Mouse (Mus musculus): ENCODE results near the gene Mbl1.
A peak's percentile ranks its signal among the peaks of the same experiment; 100 is the strongest.

Mbl1 gene

DNA sequence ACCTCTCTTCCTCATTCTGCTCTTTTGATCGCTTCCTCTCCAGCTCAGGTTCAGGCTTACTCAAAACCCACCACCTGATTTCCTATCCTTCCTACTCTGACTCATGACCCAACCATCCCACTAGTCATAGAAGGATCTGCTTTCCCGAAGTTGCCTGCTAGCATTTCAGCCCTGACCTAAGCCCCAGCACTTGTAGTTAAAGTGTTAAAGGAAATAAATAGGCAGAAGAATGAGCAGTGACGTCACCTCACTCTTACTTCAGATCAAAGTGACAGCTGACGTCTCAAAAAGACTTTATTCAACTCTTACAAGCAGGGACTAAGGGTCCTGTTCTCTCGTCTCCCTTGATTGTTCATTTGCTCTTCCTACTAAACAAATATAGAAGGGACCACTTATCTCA lies 16.0 kb downstream of the Mbl1 start:
- TF ChIP-seq CTCF (conservative IDR thresholded peaks at IDR 0.05; ENCODE audit: low read length), result no peak
- TF ChIP-seq NANOG (IDR thresholded peaks at IDR 0.05; ENCODE audit: borderline replicate concordance, low read length), result no peak
- no peak for TF ChIP-seq POU5F1 (IDR thresholded peaks at IDR 0.05; ENCODE audit: borderline replicate concordance, low read length)
- no peak overlapping the region for H3K4me3 ChIP-seq (replicated peaks; ENCODE audit: low read length)
- H3K36me3 ChIP-seq (ENCODE audit: insufficient read depth, low read length), result no peaks in the 10 kb centered on the region
- H3K9me3 ChIP-seq (ENCODE audit: low read length), result no peaks in the 10 kb centered on the region
- H3K4me1 ChIP-seq (replicated peaks; ENCODE audit: low read depth, low read length), result no peaks in the 10 kb centered on the region
- no peaks in the 10 kb centered on the region for H3K27me3 ChIP-seq (ENCODE audit: insufficient read depth, low read length)

DNA sequence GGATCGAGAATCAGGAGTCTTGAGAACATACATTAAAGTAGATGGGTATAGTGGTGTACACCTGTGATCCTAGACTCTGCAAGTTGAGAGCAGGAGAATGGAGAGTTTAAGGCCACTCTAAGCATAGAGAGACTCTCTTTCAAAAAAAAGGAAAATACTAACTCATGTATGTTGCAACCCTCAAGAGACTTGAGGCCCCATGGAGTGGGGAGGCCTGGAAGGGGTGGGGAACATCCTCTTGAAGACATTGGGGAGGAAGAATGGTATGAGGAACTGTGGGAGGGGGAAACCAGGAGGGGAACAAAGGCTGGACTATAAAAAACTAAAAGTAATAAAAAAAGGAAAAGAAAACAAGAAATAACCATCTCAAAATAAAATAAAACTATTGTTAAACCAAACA lies 17.3 kb downstream of the Mbl1 start:
- no peaks in the 10 kb centered on the region for H3K27me3 ChIP-seq (ENCODE audit: insufficient read depth, low read length)
- H3K4me1 ChIP-seq (replicated peaks; ENCODE audit: low read depth, low read length), result no peaks in the 10 kb centered on the region
- H3K36me3 ChIP-seq (ENCODE audit: insufficient read depth, low read length), result no peaks in the 10 kb centered on the region
- H3K9me3 ChIP-seq (ENCODE audit: low read length), result no peaks in the 10 kb centered on the region
- H3K4me3 ChIP-seq (replicated peaks; ENCODE audit: low read length), result no peak overlapping the region
- TF ChIP-seq NANOG (IDR thresholded peaks at IDR 0.05; ENCODE audit: borderline replicate concordance, low read length), result no peak
- TF ChIP-seq CTCF (conservative IDR thresholded peaks at IDR 0.05; ENCODE audit: low read length), result no peak
- no peak for TF ChIP-seq POU5F1 (IDR thresholded peaks at IDR 0.05; ENCODE audit: borderline replicate concordance, low read length)

DNA sequence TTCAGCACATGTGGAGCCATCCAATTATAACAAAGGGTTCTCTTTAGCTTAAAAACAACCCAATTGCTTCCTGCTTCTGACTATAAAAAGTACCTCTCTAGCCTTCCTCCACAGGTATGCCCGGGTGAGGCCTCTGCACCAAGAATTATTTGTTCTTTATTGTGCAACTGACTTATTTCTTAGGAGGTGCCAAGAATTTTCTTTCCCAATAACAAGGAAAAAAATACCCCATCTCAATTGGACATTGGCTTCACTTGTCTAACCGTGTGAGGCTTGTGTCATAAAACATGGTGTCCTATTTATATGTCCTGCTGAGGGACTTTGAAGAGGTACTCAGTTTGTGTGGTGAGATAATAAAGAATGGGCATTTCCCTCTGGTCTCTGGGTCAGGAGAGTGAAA lies 19.3 kb downstream of the Mbl1 start:
- no peaks in the 10 kb centered on the region for H3K9me3 ChIP-seq (ENCODE audit: low read length)
- no peaks in the 10 kb centered on the region for H3K27me3 ChIP-seq (ENCODE audit: insufficient read depth, low read length)
- TF ChIP-seq NANOG (IDR thresholded peaks at IDR 0.05; ENCODE audit: borderline replicate concordance, low read length), result no peak
- no peak for TF ChIP-seq CTCF (conservative IDR thresholded peaks at IDR 0.05; ENCODE audit: low read length)
- H3K4me1 ChIP-seq (replicated peaks; ENCODE audit: low read depth, low read length), result no peaks in the 10 kb centered on the region
- no peak overlapping the region for H3K4me3 ChIP-seq (replicated peaks; ENCODE audit: low read length)
- H3K36me3 ChIP-seq (ENCODE audit: insufficient read depth, low read length), result no peaks in the 10 kb centered on the region

DNA sequence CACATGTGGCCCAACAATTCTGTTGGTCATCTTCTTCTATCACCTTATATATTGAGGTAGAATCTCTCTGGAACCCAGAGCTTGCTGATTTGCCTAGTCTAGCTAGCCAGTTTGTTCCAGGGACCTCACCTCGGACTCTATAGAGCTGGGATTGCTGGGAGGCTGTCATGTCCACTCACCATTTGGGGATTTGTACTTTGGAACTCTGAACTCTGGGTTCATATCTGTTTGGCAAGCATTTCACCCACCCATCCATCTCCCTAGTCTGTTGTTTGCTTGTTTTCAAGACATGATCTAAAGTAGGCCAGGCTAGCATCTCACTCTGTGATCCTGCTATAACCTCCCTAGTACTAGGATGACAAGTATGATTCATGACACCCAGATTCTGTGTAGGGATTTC lies 23.5 kb downstream of the Mbl1 start:
- Histone ChIP-seq H3K4me3 (replicated peaks; ENCODE audit: low read length) (no peak overlapping the region), H3K27me3 (ENCODE audit: insufficient read depth, low read length) (no peaks in the 10 kb centered on the region), H3K9me3 (ENCODE audit: low read length) (no peaks in the 10 kb centered on the region), H3K4me1 (replicated peaks; ENCODE audit: low read depth, low read length) (no peaks in the 10 kb centered on the region), H3K36me3 (ENCODE audit: insufficient read depth, low read length) (no peaks in the 10 kb centered on the region)
- TF ChIP-seq NANOG (IDR thresholded peaks at IDR 0.05; ENCODE audit: borderline replicate concordance, low read length), result no peak
- no peak for TF ChIP-seq POU5F1 (IDR thresholded peaks at IDR 0.05; ENCODE audit: borderline replicate concordance, low read length)
- no peak for TF ChIP-seq CTCF (conservative IDR thresholded peaks at IDR 0.05; ENCODE audit: low read length)

DNA sequence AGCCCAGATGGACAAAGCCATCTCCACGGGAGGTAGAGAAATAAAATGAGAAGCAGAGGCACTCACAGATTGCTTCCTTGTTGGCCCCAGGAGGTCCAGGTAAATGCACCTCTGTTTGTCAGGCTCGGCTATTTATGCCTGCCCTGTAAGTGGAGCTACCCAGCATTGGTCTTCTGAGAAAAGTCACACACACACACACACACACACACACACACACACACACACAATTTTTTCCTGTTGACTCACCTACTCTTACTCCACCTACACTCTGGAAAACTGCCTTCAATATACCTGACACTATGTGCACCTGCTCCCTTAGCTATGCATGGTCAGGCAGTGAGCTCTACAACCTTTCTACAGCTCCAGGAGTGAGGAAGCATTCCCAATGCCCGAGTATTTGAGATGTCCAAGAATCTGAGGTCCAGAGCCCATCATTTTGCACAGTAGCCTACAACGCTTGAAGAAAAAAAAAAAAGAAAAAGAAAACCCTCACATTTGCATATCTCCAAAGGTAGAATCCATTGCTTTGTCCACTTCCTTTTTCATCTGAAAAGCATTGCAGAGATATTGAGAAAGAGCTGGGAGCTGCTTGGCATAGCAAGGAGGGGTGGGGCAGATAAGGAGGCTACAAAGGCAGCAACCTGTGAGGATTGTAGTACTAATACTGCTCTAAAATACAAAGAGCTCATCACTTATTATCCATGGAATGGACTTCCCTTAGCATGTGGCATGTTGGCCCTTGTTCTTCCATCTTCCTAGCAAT lies 34.0 kb downstream of the Mbl1 start, which contains the start of gene Sftpd:
Gene Sftpd, minus strand, starts transcription at position 91 of the 763 bp plus-strand sequence.
- no peaks in the 10 kb centered on the region for H3K36me3 ChIP-seq (ENCODE audit: insufficient read depth, low read length)
- H3K4me3 ChIP-seq (replicated peaks; ENCODE audit: low read length), result no peak within 1 kb of the TSS
- H3K27me3 ChIP-seq (ENCODE audit: insufficient read depth, low read length), result 0 out of 2 replicates have a peak, but pooled peaks cover 2% of the 10 kb centered on the region
- TF ChIP-seq POU5F1 (IDR thresholded peaks at IDR 0.05; ENCODE audit: borderline replicate concordance, low read length), result no peak
- TF ChIP-seq NANOG (IDR thresholded peaks at IDR 0.05; ENCODE audit: borderline replicate concordance, low read length), result no peak
- no peak for TF ChIP-seq CTCF (conservative IDR thresholded peaks at IDR 0.05; ENCODE audit: low read length)
- peaks cover 25% of the 10 kb centered on the region for H3K4me1 ChIP-seq (replicated peaks; ENCODE audit: low read depth, low read length)
- peaks cover 28% of the 10 kb centered on the region for H3K9me3 ChIP-seq (ENCODE audit: low read length)

DNA sequence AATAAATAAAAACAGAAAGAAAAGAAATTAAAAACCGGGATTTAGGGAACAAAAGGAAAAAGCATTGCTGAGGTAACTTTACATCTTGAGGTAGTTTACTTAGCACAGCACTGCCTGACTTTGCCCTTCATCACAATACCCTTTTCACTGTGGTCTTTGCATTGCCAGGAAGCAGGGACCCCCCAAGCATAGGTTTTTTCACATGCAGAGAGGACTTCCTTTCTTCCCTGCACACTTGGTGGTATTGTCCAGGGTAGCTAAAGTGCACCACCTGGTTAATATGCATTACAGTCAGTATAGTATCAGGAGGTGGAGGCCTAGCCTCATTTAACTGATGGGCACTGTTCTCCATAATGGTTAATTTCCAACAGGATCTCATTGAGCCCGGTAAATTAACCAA lies 38.2 kb downstream of the Mbl1 start:
- no peak for TF ChIP-seq CTCF (conservative IDR thresholded peaks at IDR 0.05; ENCODE audit: low read length)
- TF ChIP-seq NANOG (IDR thresholded peaks at IDR 0.05; ENCODE audit: borderline replicate concordance, low read length), result peak; percentile 25; the same call in 1 of the 2 replicates
- TF ChIP-seq POU5F1 (IDR thresholded peaks at IDR 0.05; ENCODE audit: borderline replicate concordance, low read length), result no peak
- Histone ChIP-seq H3K9me3 (ENCODE audit: low read length) (peaks cover 61% of the 10 kb centered on the region), H3K36me3 (ENCODE audit: insufficient read depth, low read length) (no peaks in the 10 kb centered on the region), H3K27me3 (ENCODE audit: insufficient read depth, low read length) (no peaks in the 10 kb centered on the region), H3K4me1 (replicated peaks; ENCODE audit: low read depth, low read length) (peaks cover 16% of the 10 kb centered on the region), H3K4me3 (replicated peaks; ENCODE audit: low read length) (no peak overlapping the region)

DNA sequence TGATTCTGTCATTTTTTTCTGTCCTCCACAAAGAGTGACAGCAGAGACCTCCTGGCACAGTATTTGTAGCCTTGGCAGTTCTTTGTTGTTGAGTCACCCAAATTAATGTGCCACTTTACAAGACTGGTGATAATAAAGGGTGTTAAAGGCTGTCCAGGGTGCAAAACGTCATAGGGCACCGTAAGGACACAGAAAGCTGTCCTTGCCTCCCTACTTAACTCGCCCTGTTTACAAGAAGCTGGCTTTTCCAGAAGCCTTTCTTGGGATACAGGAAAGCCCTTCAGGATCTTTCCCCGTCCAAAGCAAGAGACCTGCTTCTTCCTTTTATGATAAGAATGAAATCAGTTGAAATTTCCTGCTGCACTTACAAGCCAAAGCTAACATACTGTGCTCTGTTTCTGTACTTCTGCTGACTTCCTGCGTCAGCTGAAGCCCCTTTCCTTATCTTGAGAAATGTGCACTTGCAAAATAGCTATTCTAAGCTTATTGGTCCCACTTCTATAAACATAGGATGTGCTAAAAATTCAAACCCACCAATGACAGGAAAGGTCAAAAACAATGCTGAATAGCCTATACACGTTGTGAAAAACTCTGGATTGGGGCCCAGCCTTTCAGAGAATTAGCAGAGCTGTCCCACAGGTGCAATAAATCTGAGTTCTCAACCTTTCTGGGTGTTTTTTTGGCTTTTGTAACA lies 46.9 kb downstream of the Mbl1 start:
- TF ChIP-seq POU5F1 (IDR thresholded peaks at IDR 0.05; ENCODE audit: borderline replicate concordance, low read length) (no peak), CTCF (conservative IDR thresholded peaks at IDR 0.05; ENCODE audit: low read length) (no peak), NANOG (IDR thresholded peaks at IDR 0.05; ENCODE audit: borderline replicate concordance, low read length) (no peak)
- no peaks in the 10 kb centered on the region for H3K27me3 ChIP-seq (ENCODE audit: insufficient read depth, low read length)
- H3K4me1 ChIP-seq (replicated peaks; ENCODE audit: low read depth, low read length), result no peaks in the 10 kb centered on the region
- H3K9me3 ChIP-seq (ENCODE audit: low read length), result peaks cover 24% of the 10 kb centered on the region
- H3K4me3 ChIP-seq (replicated peaks; ENCODE audit: low read length), result no peak overlapping the region
- H3K36me3 ChIP-seq (ENCODE audit: insufficient read depth, low read length), result no peaks in the 10 kb centered on the region
